Mouse (Mus musculus): ENCODE data around the gene Pnpo.

Pnpo gene

GRCm38 (mm10) chr11:96937549-96938425, 6.0 kb downstream of the Pnpo start:
- ATAC-seq (ENCODE audit: low TSS enrichment), result peak; percentile 41; the same call in 1 of the 2 replicates

- no peak for ATAC-seq (ENCODE audit: low TSS enrichment)
Observed at GRCm38 (mm10) chr11:96935872-96936650, 7.7 kb downstream of the Pnpo start.

- ATAC-seq (ENCODE audit: low TSS enrichment), result peak; percentile 77; the same call in 1 of the 2 replicates
Observed at GRCm38 (mm10) chr11:96934921-96935356, 8.8 kb downstream of the Pnpo start.

GRCm38 (mm10) chr11:96933562-96934276, 10.1 kb downstream of the Pnpo start:
- no peak for ATAC-seq (ENCODE audit: low TSS enrichment)

GRCm38 (mm10) chr11:96931327-96932062, 12.3 kb downstream of the Pnpo start:
- no peak for ATAC-seq (ENCODE audit: low TSS enrichment)

- no peak for ATAC-seq (ENCODE audit: low TSS enrichment)
Observed at GRCm38 (mm10) chr11:96929766-96930331, 13.9 kb downstream of the Pnpo start.

GRCm38 (mm10) chr11:96929096-96929765, 14.6 kb downstream of the Pnpo start:
- no peak for ATAC-seq (ENCODE audit: low TSS enrichment)

GRCm38 (mm10) chr11:96928691-96929090, 15.1 kb downstream of the Pnpo start:
- ATAC-seq (ENCODE audit: low TSS enrichment), result no peak

GRCm38 (mm10) chr11:96928088-96928487, 15.7 kb downstream of the Pnpo start, which contains the start of gene Prr15l:
TSS of gene Prr15l (plus strand) at chr11:96928104.
- no peak for ATAC-seq (ENCODE audit: low TSS enrichment)

GRCm38 (mm10) chr11:96926587-96926986, 17.2 kb downstream of the Pnpo start:
- ATAC-seq (ENCODE audit: low TSS enrichment), result no peak

GRCm38 (mm10) chr11:96925469-96926148, 18.2 kb downstream of the Pnpo start:
- ATAC-seq (ENCODE audit: low TSS enrichment), result no peak

GRCm38 (mm10) chr11:96924861-96925260, 18.9 kb downstream of the Pnpo start:
- ATAC-seq (ENCODE audit: low TSS enrichment), result no peak

GRCm38 (mm10) chr11:96919003-96919402, 24.8 kb downstream of the Pnpo start:
- no peak for ATAC-seq (ENCODE audit: low TSS enrichment)

- ATAC-seq (ENCODE audit: low TSS enrichment), result no peak
Observed at GRCm38 (mm10) chr11:96917415-96917814, 26.4 kb downstream of the Pnpo start.

- no peak for ATAC-seq (ENCODE audit: low TSS enrichment)
Observed at GRCm38 (mm10) chr11:96916885-96917396, 26.8 kb downstream of the Pnpo start.

GRCm38 (mm10) chr11:96916044-96916884, 27.5 kb downstream of the Pnpo start, which contains the start of gene Cdk5rap3:
TSS of gene Cdk5rap3 (minus strand) at chr11:96916496.
- ATAC-seq (ENCODE audit: low TSS enrichment), result peak; percentile 99

GRCm38 (mm10) chr11:96912682-96913081, 31.1 kb downstream of the Pnpo start:
- ATAC-seq (ENCODE audit: low TSS enrichment), result no peak

GRCm38 (mm10) chr11:96910003-96910402, 33.8 kb downstream of the Pnpo start:
- ATAC-seq (ENCODE audit: low TSS enrichment), result peak; percentile 92
